Mouse (Mus musculus): ENCODE measurements around the gene Abcg5.

Gene Abcg5

DNA sequence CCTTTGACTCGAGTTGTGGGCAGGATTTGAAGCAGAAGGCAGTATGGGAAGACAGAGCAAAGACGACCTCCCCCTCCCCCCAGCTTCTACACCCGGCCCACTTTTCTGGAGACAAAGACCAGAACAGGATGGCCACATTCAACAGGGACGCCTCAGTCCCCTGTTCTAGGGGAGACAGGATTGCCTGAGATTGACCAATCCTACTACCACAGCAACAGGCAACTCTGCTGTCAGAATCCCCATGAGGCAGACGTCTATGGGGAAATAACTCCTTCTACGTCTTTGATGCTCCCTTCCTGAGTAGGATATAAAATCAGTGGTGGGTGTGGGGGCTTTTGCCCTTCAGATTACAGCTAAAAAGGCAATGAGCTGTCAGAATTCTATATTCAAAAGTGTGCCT lies 1.5 kb upstream of the Abcg5 start:
- DNase-seq = no peak

DNA sequence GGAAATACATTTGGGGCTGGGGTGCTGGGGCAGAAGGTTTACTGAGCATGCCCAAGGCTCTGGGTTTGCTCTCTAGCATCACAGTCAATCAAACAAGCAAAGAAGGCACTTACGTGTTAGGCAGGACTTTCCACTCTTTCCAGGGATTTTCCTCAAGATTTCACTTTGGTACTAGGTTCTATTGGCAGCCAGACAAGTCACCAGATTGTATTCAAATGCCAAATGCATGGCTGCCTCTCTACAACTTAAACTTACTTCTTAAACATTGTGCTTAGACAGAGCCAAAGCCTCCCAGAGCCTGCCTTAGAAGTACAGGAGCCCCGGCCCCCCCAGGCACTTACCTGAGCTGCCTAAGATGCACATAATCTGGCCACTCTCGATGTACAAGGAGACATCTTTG lies 1.1 kb downstream of the Abcg5 start:
- DNase-seq = no peak

DNA sequence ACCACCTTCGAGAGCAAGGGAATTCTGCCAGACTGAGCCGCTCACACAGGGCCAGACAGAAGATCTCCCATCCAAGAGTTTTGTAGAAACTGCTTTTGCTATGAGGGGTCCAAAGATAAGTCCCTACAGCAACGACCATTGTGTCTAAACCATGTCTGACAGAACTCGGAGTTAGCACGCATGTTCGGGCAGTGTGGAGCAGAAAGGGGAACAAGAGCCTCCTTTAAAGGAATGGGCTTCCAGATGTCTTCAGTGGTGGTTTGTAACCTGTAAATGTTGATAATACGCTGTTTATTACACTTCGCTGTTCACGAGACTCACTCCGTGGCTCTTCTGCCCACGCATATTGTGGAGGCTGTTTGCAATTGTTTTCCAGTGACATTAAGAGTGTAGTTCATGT lies 5.2 kb downstream of the Abcg5 start:
- no peak for DNase-seq

DNA sequence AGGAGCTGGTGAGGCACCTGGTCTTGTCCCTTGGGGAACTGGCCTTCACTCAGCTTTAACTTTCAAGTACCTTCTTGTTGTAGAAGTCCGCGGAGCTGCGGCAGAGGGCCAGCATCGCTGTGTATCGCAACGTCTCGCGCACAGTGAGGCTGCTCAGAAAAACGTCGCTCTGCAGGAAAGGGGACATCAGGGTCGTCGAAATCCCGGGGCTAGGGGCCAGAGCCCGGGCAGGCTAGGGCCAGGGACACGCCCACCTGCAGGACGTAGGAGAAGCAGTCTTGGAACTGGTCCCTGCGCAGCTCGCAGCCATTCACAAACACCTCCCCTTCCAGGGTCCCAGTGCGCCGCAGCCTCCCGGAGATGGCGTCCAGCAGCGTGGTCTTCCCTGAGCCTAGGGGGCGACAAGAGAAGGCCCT lies 6.9 kb downstream of the Abcg5 start, which contains the start of gene Abcg8:
Abcg8 (plus strand) TSS at position 352 of the 416 bp plus-strand sequence.
- DNase-seq = no peak

DNA sequence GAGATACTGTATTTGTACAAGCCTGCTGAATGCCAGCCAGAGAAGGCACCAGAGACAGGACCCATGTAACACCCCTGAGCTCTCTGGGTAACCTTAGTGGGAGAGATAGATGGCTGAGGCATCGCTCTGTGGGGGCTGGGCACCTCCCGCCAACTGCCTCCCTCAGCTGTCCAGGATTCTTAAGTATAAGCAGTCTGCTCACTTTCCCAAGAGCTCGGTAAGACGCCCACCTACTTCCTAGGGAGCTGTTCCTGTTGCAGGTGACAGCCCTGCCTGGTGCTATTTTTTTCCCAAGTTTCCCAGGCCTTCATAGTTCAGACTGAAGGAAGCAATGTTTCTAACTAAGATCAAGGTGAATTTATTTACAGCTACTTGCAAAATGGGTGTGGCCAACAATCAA lies 7.6 kb downstream of the Abcg5 start:
- no peak for DNase-seq

DNA sequence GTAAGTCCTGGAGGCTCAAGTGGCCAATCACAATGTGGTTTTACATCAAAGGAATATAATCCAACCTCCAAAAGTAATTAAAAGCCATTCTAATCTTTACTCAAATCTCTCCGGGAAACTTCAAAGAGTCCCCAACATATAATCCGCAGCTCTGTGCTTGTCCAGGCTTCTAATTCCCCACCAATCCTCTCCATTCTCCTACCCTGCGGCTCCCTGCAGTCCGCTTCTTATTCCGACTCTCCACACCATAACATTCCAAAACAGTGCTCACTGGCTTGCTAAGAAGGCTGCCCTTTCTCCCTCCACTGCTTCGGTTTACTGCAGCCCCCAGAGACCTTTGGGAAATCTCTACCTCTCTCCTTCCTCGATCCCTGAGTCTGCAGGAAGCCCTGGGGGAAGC lies 8.8 kb downstream of the Abcg5 start:
- no peak for DNase-seq

DNA sequence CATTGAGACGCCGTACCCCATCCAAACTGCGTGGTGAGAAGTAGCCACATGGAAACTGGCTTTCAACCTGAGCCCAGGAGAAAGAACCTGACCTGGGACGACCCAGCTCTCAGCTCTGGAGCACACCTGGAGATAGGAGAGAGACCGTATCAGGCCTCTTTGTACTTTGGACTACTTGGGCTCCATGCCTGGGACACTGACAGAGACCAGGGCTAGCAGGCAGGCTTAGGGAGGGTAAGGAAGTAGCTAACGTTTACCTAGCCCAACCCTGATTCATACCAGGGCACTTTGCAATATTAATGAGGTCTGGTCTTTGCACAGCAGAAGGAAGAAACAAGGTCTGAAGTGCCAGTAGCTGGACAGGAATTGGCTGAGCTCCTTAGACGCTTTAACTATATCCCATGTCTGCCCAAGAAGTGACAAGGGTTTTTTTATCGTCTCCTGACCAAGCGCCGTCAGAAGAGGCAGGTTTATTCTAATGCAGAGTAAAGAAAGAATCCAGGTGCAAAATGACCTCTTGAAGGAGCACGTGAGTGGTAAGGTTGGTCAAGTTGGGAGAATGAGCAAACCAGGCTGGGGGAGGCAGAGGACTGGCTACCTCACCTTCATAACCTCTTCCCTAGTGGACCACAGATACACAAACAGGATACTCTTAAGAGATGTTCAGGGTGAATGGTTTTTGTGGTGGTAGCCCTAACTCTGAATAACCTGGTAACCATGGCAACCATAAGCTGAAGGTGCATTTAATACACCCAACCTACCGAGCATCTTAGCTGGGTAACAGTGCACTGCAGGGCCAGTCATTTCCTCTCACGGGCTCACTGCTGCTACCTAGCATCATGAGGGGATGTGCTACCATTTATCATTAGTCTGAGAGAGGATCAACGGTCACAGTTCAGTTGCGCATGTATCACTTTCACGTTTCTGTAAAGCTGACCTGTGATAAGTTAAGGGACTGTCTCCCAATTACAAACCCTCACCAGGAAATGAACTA lies 10.1 kb downstream of the Abcg5 start:
- no peak for DNase-seq

DNA sequence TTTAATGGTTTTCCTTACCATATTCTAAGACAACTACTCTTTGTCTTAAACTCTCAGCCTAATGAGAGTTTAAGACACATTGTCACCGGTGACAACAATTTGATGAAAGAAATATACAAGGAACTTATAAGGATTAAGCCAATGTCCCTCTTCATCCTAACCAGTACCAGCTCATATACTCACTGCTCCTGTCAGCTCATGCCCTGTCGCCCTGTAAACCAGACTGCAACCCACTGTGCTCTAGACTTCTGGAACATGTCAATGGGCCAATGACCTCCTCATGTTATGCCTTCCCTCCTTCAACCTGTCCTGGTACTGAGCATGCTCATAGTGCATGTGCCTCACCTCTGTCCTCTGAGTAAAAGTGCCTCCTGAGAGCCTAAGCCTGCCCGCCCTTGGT lies 15.0 kb downstream of the Abcg5 start:
- DNase-seq = no peak

DNA sequence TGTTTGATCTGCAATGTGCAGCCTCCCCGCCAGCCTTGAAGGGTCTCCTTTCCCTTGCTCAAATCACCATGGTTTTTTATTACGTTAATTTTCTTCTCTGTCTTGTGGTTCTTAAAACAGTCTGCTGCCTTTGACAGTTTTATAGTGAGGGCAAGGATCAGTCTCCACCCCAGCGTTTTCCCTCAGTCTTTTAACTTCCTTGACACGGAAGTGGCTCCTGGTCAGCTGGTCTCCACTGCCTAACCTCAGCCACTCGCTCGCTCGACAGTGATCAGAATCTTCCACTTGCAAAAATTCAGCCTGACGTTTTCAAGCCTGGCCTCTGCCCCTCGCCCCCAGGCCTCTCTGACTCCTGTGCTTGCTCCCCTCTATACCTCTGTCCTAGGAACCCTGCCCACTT lies 17.1 kb downstream of the Abcg5 start:
- DNase-seq = no peak

DNA sequence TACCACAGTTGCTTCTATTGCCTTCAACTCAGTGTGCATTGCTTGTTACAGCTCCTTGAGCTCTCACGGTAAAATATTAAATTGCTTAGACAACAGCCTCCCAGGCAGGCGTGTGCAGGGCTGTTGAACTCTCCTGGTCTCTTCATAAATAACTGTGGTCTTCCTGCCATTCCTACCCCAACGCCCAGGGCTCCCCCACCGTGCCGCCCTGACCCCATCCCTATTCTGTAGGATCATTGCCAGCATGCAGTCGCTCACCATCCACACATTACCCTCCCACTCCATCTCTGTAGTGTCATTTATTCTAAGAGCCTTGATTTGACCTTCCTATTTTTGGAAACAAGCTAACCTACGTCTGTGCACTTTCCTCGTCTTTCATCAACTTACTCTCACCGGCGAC lies 17.8 kb downstream of the Abcg5 start:
- no peak for DNase-seq

DNA sequence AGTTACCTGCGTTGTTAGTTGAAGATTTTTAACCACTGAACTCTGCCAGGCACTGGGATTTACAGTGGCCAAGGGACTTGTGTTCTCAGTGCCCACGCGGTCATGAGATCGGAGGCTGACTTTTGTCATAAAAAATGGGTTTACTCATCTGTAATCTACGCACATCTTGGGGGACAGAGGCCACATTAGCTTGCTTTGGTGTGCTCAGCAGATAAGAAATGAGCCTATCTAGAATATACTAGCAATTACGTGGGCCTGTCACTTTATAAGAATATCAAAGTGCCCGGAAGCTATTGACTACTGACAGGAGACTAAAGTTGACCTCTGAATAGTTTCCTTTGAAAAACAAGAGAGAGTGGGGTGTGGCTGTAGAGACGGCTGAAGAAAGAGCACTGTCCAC lies 23.9 kb downstream of the Abcg5 start:
- no peak for DNase-seq

DNA sequence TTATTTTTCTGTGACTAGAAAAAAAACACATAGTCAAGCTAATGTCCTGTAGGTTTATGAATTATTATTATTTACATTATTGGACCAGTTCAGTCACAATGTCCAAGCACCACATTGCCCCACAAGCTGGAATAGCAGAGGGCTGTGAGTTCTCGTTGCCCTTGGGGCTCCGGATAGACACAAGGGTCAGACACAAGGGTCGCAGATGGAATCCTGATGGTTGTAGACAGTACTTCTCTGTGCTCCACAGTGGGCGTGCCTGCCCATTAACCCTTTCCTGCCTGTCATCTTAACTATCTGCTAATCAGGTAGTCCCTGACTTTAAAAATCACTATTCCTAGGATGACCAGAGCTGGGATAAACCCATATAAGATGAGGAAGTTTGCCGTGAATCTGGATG lies 24.6 kb downstream of the Abcg5 start:
- DNase-seq = no peak

DNA sequence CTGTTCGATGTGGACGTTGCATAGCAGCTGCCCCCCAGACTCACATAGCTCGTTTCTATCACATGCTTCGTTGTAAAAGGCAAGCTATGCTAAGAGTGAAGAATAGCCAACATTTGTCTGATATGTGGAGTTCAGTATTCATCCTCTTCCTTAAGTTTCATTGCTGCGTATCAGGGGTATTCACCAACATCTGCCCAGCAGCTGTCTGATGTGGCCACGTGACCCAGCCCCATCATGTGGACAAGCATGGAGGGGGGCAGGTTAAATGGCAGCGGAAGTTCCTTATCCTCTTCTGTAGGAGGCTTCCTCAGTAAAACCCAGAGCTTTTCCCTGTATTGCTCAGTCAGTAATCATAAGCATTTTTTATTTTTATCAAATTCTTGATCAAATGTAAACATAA lies 25.0 kb downstream of the Abcg5 start:
- DNase-seq = no peak

DNA sequence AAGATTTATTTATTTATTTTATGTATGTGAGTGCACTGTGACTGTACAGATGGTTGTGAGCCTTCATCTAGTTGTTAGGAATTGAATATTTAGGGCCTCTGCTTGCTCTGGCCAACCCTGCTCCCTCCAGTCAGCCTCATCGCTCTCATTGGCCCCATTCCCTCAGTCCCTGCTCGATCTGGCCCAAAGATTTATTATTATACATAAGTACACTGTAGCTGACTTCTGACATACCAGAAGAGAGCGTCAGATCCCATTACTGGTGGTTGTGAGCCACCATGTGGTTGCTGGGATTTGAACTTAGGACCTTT lies 25.4 kb downstream of the Abcg5 start:
- DNase-seq = no peak

DNA sequence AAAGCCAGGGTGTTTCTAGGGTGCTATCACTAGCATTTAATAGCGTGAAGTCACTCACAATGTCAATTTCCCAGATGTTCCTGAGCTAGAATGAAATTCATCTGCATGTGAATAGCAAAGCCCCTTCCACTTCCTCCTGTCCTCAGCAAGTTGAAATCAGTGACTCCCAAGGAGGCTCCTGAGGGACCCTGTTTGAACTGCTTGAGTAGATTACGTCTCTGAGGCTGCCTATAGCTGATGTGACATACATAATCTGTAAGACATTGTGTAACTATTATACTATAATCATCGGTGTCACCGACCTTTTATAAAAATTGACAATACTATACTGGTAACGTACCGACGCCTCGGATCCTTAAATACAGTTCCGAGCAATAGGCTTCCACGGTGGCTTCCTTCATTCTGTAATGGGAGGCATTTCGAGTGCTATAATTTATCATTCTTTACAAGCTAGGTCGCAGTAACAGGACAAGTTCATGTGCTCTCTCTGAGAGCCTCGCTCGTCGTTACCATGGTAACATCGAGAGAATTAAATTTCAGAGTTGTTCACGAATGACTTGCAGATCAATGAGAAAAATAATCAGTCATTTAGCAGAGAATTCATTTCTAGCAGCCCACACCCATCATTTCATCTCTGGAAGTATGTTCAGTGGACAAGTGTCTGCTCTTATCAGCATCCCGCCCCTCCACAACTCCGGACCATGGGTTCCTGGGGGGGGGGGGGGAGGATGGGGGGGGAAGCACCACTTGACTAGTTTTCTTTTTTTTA lies 26.0 kb downstream of the Abcg5 start:
- no peak for DNase-seq

DNA sequence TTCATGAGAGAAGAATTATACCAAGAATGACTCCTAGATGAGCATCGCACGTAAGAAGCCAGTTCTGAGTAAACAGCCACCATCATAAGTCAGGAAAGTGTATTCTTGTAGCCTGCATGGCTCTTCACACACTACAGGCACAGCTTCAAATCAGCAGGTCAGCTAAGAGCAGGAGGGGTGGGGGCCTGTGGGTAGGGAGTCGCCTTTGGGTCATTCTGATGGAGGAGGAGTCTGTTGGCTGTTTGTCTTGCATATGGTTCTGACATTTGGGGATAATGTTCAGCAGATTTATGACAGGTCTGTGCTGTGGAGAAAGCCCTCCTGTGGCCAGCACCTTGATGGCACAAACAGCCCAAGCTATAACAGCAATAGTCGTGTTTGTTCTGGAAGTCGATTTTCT lies 26.6 kb downstream of the Abcg5 start:
- no peak for DNase-seq

DNA sequence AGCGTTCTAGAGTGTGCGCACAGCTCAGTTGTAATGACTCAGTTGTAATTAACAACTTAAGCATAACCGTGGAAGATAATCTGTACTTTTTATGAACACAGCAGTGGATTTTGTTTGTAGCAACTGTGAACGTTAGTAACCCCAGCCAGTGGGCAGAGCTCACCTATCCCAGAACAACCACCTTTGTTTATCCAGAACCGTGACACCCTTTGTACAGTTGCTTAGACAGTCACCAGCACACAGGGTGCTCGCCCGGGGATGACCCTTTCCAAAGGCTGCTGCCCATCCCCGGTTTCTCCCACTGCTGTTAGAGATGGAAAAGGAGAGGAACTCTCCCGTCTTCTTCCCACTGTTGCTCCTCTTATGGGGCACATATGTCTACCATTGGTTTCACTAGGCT lies 29.3 kb downstream of the Abcg5 start:
- no peak for DNase-seq

DNA sequence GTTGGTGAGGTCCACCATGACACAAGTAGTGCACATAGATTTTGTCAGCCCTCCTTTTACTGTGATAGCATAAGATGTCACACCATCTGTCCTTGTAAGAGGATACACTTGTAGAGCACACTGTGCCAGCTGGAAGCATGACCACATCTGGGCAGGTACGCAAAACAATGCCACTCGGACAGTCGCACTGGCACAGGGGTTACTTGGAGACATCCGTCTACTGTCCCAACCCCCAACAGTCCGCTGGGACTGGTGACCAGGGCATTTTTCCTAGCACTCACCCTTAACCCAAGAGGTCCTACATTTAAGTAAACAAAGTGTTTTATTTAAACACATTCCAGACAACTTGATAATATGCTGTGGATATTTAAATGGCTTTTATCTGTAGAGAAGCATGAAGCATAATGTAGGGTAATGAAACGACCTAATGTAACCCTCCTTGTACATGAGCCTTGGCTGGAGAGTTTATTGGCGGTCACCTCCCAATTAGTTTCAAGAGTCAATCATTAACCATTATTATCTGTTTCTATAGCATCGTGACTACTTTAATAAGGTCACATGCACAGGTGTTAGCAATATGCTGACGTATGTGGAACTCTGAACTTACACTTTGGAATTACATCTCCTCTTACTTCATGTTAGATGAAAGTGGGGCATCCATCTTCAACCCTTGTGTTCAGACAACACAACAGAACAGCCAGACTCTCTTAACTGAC lies 32.4 kb downstream of the Abcg5 start:
- DNase-seq = no peak

DNA sequence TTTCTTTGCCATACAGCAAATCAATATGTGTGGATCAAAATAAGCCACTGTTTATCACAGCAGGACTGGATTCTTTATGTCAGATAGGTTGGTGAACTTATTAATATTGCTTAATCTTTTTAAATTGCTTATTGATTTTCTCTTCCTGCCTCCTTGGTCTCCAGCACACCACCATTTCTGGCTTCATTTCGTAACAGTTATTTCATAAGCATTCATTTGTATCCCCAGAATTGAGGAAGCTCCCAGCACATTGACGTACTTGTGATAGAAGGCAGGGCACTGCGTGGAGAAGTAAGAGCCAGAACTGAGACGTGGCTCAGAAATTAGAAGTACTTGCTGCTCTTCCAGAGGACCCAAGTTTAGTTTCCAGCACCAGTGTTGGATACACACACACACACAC lies 35.2 kb downstream of the Abcg5 start:
- no peak for DNase-seq

DNA sequence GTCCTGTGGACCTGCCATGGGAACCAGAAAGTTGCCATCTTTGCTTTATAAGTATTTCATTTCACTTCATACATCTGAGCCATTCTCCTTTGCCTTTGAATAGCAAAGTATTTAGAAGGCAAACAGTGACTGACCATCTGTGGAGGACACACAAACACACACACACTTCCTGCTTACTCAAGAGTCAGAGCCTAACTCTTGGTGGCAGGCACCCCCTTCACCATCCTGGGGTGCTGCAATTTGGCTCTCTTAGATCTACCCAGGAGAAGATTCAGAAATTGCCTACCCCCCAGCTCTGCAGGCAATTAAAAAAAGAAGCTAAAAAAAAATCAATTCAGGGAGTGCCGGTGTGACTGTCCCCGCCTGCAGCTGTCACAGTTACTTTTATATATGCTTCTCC lies 36.3 kb downstream of the Abcg5 start:
- DNase-seq = no peak

DNA sequence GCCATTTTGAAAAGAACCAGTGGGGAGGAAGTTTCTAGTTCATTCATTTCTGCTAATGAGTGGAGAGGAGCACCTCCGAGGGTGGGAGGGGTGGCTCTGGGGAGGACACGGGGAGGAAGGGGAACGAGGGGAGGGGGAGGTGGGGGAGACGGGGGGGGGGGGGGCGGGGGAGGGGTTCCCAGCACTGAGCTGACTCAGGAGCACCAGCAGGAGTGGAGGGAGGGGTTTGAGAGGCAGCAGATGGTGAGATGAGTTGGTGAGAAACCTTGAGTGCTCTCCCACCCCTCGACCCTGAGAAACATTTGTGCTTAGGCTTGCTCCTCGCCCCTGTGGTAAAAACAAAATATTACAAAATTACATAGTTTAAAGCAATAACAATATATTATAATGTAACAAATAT lies 36.9 kb downstream of the Abcg5 start:
- DNase-seq = no peak

DNA sequence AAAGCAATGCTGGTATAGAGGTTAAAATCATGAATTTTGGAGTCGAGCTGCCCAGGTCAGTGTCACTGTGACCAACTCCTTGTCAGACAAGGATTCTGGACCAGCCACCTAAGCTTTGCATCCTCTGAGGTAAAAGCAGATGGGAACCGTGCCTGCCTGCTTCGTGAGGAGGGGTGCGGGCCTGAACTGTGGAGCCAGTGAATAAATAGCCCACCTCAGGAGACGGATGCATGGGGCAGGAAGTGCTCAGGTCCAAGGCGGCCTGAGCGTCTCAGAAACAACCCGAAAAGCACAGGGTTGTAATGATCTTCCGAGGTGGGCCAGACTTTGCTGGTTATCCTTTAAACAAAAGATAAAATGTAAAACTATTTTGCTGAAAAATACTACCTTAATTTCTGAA lies 37.7 kb downstream of the Abcg5 start:
- no peak for DNase-seq

DNA sequence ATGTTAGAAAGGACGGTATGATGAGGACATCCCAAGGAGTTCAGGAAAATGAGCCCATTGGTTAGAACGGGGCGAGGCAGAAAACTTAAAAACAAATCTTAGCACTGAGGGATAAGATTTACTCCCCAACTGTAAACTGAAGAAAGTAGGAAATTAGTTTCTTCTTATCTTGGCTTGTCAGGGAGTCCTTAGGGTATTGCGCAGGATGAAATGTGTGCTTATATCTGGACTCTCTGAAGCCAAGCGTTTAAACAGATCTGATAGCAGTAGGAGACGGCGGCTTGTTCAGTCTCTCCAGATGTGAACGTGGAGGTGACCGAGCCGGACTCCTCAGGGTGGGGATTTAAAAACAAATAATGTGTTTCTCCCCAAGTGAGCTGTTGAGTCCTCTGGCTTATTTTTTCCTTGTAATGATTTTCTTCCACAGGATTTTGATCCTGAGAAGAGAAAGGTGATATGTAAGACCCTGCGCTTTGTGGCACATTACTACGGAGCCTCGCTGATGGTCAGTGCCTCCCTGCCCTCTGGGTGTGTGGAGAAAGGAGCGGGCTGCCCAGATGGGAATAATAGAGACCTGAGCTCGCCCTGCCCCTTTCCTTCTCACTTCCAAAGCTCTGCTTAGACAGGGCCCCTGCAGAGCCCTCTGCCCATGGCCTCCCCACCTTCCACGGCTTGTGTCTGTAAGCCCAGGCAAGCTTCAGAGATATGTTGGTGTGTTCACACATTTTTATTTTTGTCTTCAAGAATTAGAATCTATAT lies 38.3 kb downstream of the Abcg5 start:
- no peak for DNase-seq
